Mouse (Mus musculus) cerebellum, adult 8-10 months (tissue): ENCODE data around the gene Tnnt3.
A peak's percentile ranks its signal among the peaks of the same experiment; 100 is the strongest.

ENCODE experiments used
- DNase-seq: peaks from one replicate; pipeline ENCODE4 v3.0.0; 2022

Gene Tnnt3

GRCm38 (mm10) chr7:142545967-142546366 lies 47.3 kb downstream of the Tnnt3 start:
- no peak for DNase-seq

- DNase-seq = no peak
These were observed 49.2 kb downstream of the Tnnt3 start for GRCm38 (mm10) chr7:142547874-142548273.

- no peak for DNase-seq
These were observed 50.1 kb downstream of the Tnnt3 start for GRCm38 (mm10) chr7:142548706-142549105.

GRCm38 (mm10) chr7:142549941-142550763 lies 51.5 kb downstream of the Tnnt3 start:
- DNase-seq = peak; percentile 81

GRCm38 (mm10) chr7:142550935-142551373 lies 52.3 kb downstream of the Tnnt3 start:
- no peak for DNase-seq

GRCm38 (mm10) chr7:142551691-142552090 lies 53.1 kb downstream of the Tnnt3 start:
- no peak for DNase-seq

GRCm38 (mm10) chr7:142552591-142553416 lies 54.2 kb downstream of the Tnnt3 start:
- no peak for DNase-seq

GRCm38 (mm10) chr7:142553417-142554335 lies 55.0 kb downstream of the Tnnt3 start:
- DNase-seq = no peak

GRCm38 (mm10) chr7:142554625-142555024 lies 56.0 kb downstream of the Tnnt3 start:
- no peak for DNase-seq

GRCm38 (mm10) chr7:142555366-142556088 lies 56.9 kb downstream of the Tnnt3 start:
- DNase-seq = no peak

- no peak for DNase-seq
These were observed 57.4 kb downstream of the Tnnt3 start for GRCm38 (mm10) chr7:142556089-142556476.

- no peak for DNase-seq
These were observed 59.1 kb downstream of the Tnnt3 start for GRCm38 (mm10) chr7:142557696-142558095.

- no peak for DNase-seq
These were observed 60.0 kb downstream of the Tnnt3 start for GRCm38 (mm10) chr7:142558511-142559146.

- no peak for DNase-seq
These were observed 61.1 kb downstream of the Tnnt3 start for GRCm38 (mm10) chr7:142559651-142560175.

GRCm38 (mm10) chr7:142560942-142561855 lies 62.6 kb downstream of the Tnnt3 start:
- no peak for DNase-seq

- DNase-seq = peak; percentile 92
These were observed 63.3 kb downstream of the Tnnt3 start for GRCm38 (mm10) chr7:142561856-142562404.

- peak; percentile 49 for DNase-seq
These were observed 64.5 kb downstream of the Tnnt3 start for GRCm38 (mm10) chr7:142563168-142563567.

GRCm38 (mm10) chr7:142564955-142565643 lies 66.5 kb downstream of the Tnnt3 start:
- no peak for DNase-seq
